Mouse (Mus musculus) myocyte (in vitro differentiated cells): ENCODE data around the gene Gm10024. TPM values are rescaled to one million over a fixed set of nuclear protein-coding genes. Genes with fewer than 3 reads are reported as not detected.
"Not testable (repeated sequence)": the region's sequence is repeated elsewhere in the genome, so short reads cannot be mapped to it uniquely, and the experiment has no call there.

Experiments used
- H3K27me3 ChIP-seq: one replicate; pipeline ENCODE4 v1.6.1; 2011; ENCODE audit not compliant: control insufficient read depth, insufficient read depth, insufficient read length
- H3K36me3 ChIP-seq: one replicate; pipeline ENCODE4 v1.6.1; 2011; ENCODE audit not compliant: control insufficient read depth, insufficient read depth
- H3K4me2 ChIP-seq: one replicate; pipeline ENCODE4 v1.6.1; 2011; ENCODE audit warnings: low read depth, control low read depth
- H3K4me3 ChIP-seq: one replicate; pipeline ENCODE4 v1.5.1; 2011; ENCODE audit warnings: mild to moderate bottlenecking, control low read depth, moderate library complexity
- H3K79me2 ChIP-seq: one replicate; pipeline ENCODE4 v1.6.1; 2011; ENCODE audit not compliant: control insufficient read depth, insufficient read depth
- H3ac ChIP-seq: one replicate; pipeline ENCODE4 v1.6.1; 2011; ENCODE audit not compliant: control insufficient read depth, insufficient read length
- CEBPB ChIP-seq: IDR thresholded peaks from 2 replicates; pipeline ENCODE4 v1.6.1; 2011; ENCODE audit warnings: mild to moderate bottlenecking, moderate library complexity; ENCODE audit not compliant: poor library complexity, insufficient read depth, severe bottlenecking
- E2F4 ChIP-seq: IDR thresholded peaks from one replicate; pipeline ENCODE4 v1.6.1; 2011; ENCODE audit warnings: mild to moderate bottlenecking, control low read depth, moderate library complexity; ENCODE audit not compliant: insufficient read depth
- MAX ChIP-seq: IDR thresholded peaks from one replicate; pipeline ENCODE4 v1.6.1; 2011; ENCODE audit warnings: low read depth, mild to moderate bottlenecking, control low read depth
- MYOD1 ChIP-seq, 3 experiments: IDR thresholded peaks; one replicate each; pipeline ENCODE4 v1.6.1; 2011; ENCODE audit warnings: control low read depth in 2 of 3, low read depth in 2 of 3, mild to moderate bottlenecking in 2 of 3, moderate library complexity in 1 of 3; ENCODE audit not compliant: insufficient read length in 2 of 3, control insufficient read depth in 1 of 3
- MYOG ChIP-seq, 3 experiments: IDR thresholded peaks; one replicate each; pipeline ENCODE4 v1.6.1; 2011; ENCODE audit warnings: control low read depth in 2 of 3, low read depth in 2 of 3, mild to moderate bottlenecking in 2 of 3; ENCODE audit not compliant: insufficient read length in 2 of 3, control insufficient read depth in 1 of 3, insufficient read depth in 1 of 3
- POLR2A ChIP-seq: IDR thresholded peaks from one replicate; pipeline ENCODE4 v1.6.1; 2011; ENCODE audit warnings: low read depth, mild to moderate bottlenecking, control low read depth, moderate library complexity; ENCODE audit not compliant: insufficient read length
- POLR2AphosphoS2 ChIP-seq: IDR thresholded peaks from one replicate; pipeline ENCODE4 v1.6.1; 2011; ENCODE audit warnings: low read depth, control low read depth; ENCODE audit not compliant: insufficient read length
- REST ChIP-seq: IDR thresholded peaks from one replicate; pipeline ENCODE4 v1.6.1; 2011; ENCODE audit warnings: mild to moderate bottlenecking, control low read depth, moderate library complexity; ENCODE audit not compliant: insufficient read depth, insufficient read length
- SRF ChIP-seq: IDR thresholded peaks from one replicate; pipeline ENCODE4 v1.6.1; 2011; ENCODE audit warnings: low read depth; ENCODE audit not compliant: control insufficient read depth, insufficient read length
- TCF12 ChIP-seq: IDR thresholded peaks from one replicate; pipeline ENCODE4 v1.6.1; 2011; ENCODE audit warnings: mild to moderate bottlenecking, control low read depth; ENCODE audit not compliant: poor library complexity, insufficient read depth, severe bottlenecking
- TCF3 ChIP-seq: IDR thresholded peaks from one replicate; pipeline ENCODE4 v1.6.1; 2011; ENCODE audit warnings: low read depth, control low read depth; ENCODE audit not compliant: insufficient read length
- USF1 ChIP-seq: IDR thresholded peaks from one replicate; pipeline ENCODE4 v1.6.1; 2011; ENCODE audit warnings: low read depth, mild to moderate bottlenecking, control low read depth, moderate library complexity
- polyA plus RNA-seq: library from polyadenylated mRNA; unstranded; fragments of >200 nt; fragmentation: generic; extraction: Trizol; gene quantifications from one replicate; pipeline ENCODE4 v1.2.1, GENCODE M21; 2012; ENCODE audit warnings: missing spikeins

Gene Gm10024
- not detected for polyA plus RNA-seq

- not testable (repeated sequence) for H3ac ChIP-seq, H3K79me2 ChIP-seq, H3K27me3 ChIP-seq, H3K4me2 ChIP-seq, H3K4me3 ChIP-seq, H3K36me3 ChIP-seq
Measured at GRCm38 (mm10) chr10:77711157-77711556, at the start of gene Gm10024. TSS of gene Gm10024 (plus strand) at chr10:77711457.

- TF ChIP-seq MYOD1 (IDR thresholded peaks at IDR 0.05; ENCODE audit: control insufficient read depth in 1 of 3, insufficient read length in 2 of 3, low read depth in 2 of 3): no peak
- TF ChIP-seq SRF: no peak
- TF ChIP-seq USF1: no peak
- no peak for TF ChIP-seq E2F4
- no peak for TF ChIP-seq CEBPB
- no peak for TF ChIP-seq REST
- no peak for TF ChIP-seq MAX
- TF ChIP-seq TCF3: no peak
- TF ChIP-seq POLR2AphosphoS2: no peak
- TF ChIP-seq POLR2A: no peak
- TF ChIP-seq MYOG (IDR thresholded peaks at IDR 0.05; ENCODE audit: control insufficient read depth in 1 of 3, insufficient read depth in 1 of 3, insufficient read length in 2 of 3, low read depth in 2 of 3): no peak
- no peak for TF ChIP-seq TCF12
- H3K4me3 ChIP-seq: no peak overlapping the region
- no peaks in the 10 kb centered on the region for H3K36me3 ChIP-seq
- peaks cover 6% of the 10 kb centered on the region for H3K27me3 ChIP-seq
- no peak overlapping the region for H3ac ChIP-seq
- no peak overlapping the region for H3K4me2 ChIP-seq
- no peaks in the 10 kb centered on the region for H3K79me2 ChIP-seq
Measured at GRCm38 (mm10) chr10:77663949-77664665, 47.1 kb upstream of the Gm10024 start.

GRCm38 (mm10) chr10:77666342-77666741 is 44.9 kb upstream of the Gm10024 start:
- Histone ChIP-seq H3K4me3 (no peak overlapping the region), H3K79me2 (no peaks in the 10 kb centered on the region), H3K36me3 (no peaks in the 10 kb centered on the region), H3K27me3 (peaks cover 6% of the 10 kb centered on the region), H3ac (no peak overlapping the region), H3K4me2 (no peak overlapping the region)
- TF ChIP-seq TCF3 (peak; percentile 36), MYOG (IDR thresholded peaks at IDR 0.05; ENCODE audit: control insufficient read depth in 1 of 3, insufficient read depth in 1 of 3, insufficient read length in 2 of 3, low read depth in 2 of 3) (peak in 1 of 3 experiments; percentile 52), REST (no peak), MYOD1 (IDR thresholded peaks at IDR 0.05; ENCODE audit: control insufficient read depth in 1 of 3, insufficient read length in 2 of 3, low read depth in 2 of 3) (peak in 2 of 3 experiments; percentile 47 to 61)

- H3K36me3 ChIP-seq: no peaks in the 10 kb centered on the region
- TF ChIP-seq REST: no peak
- TF ChIP-seq MYOG (IDR thresholded peaks at IDR 0.05; ENCODE audit: control insufficient read depth in 1 of 3, insufficient read depth in 1 of 3, insufficient read length in 2 of 3, low read depth in 2 of 3): no peak
- TF ChIP-seq E2F4: no peak
- no peak for TF ChIP-seq MAX
- TF ChIP-seq MYOD1 (IDR thresholded peaks at IDR 0.05; ENCODE audit: control insufficient read depth in 1 of 3, insufficient read length in 2 of 3, low read depth in 2 of 3): no peak
- no peak for TF ChIP-seq TCF12
- no peak for TF ChIP-seq POLR2A
- TF ChIP-seq CEBPB: no peak
- TF ChIP-seq USF1: no peak
- TF ChIP-seq TCF3: no peak
- TF ChIP-seq SRF: no peak
- TF ChIP-seq POLR2AphosphoS2: no peak
- H3K27me3 ChIP-seq: peaks cover 6% of the 10 kb centered on the region
- H3ac ChIP-seq: no peak overlapping the region
- no peak overlapping the region for H3K4me3 ChIP-seq
- H3K79me2 ChIP-seq: no peaks in the 10 kb centered on the region
- H3K4me2 ChIP-seq: no peak overlapping the region
Measured at GRCm38 (mm10) chr10:77667402-77667801, 43.9 kb upstream of the Gm10024 start.

GRCm38 (mm10) chr10:77670710-77671109 is 40.5 kb upstream of the Gm10024 start:
- Histone ChIP-seq H3K79me2 (no peaks in the 10 kb centered on the region), H3ac (no peak overlapping the region), H3K4me2 (no peak overlapping the region), H3K4me3 (no peak overlapping the region), H3K36me3 (no peaks in the 10 kb centered on the region), H3K27me3 (peaks cover 14% of the 10 kb centered on the region)
- TF ChIP-seq POLR2AphosphoS2 (no peak), MYOG (IDR thresholded peaks at IDR 0.05; ENCODE audit: control insufficient read depth in 1 of 3, insufficient read depth in 1 of 3, insufficient read length in 2 of 3, low read depth in 2 of 3) (no peak), SRF (no peak), TCF12 (no peak), E2F4 (no peak), TCF3 (no peak), POLR2A (no peak), MAX (no peak), REST (no peak), USF1 (no peak), CEBPB (no peak), MYOD1 (IDR thresholded peaks at IDR 0.05; ENCODE audit: control insufficient read depth in 1 of 3, insufficient read length in 2 of 3, low read depth in 2 of 3) (no peak)
